Mouse (Mus musculus) heart, embryonic 14.5 days (tissue): Measurements from ENCODE around the gene Nek6. TPM values are rescaled to one million over a fixed set of nuclear protein-coding genes. Genes with fewer than 3 reads are reported as not detected.
A peak's percentile ranks its signal among the peaks of the same experiment; 100 is the strongest.

Experiments used
- ATAC-seq: fragments of 200-750 bp; cut with Nextera tagmentation; 2 replicates; pipeline ENCODE4 v1.8.0; 2017; ENCODE audit warnings: low read depth, moderate TSS enrichment; ENCODE audit not compliant: insufficient number of reproducible peaks, insufficient read depth, low FRiP score
- H3K27ac ChIP-seq, 2 experiments: fragments of 200-500 bp in 1 of 2; fragments of 300-500 bp in 1 of 2; sonication (generic) in 1 of 2; replicated peaks in 1 of 2; 2 replicates each; pipeline ENCODE4 v1.5.1; 2012 to 2014; ENCODE audit warnings: low read depth in 2 of 2, low read length in 2 of 2, control low read depth in 1 of 2, mild to moderate bottlenecking in 1 of 2, mixed read lengths in 1 of 2; ENCODE audit not compliant: control insufficient read depth in 1 of 2, insufficient read depth in 1 of 2
- H3K27me3 ChIP-seq: fragments of 300-500 bp; sonication (generic); 2 replicates; pipeline ENCODE4 v1.6.1; 2014; ENCODE audit warnings: mild to moderate bottlenecking, low read length, control low read depth; ENCODE audit not compliant: control insufficient read depth, insufficient read depth
- H3K36me3 ChIP-seq: fragments of 300-500 bp; sonication (generic); 2 replicates; pipeline ENCODE4 v1.6.1; 2014; ENCODE audit warnings: mild to moderate bottlenecking, control low read depth, low read length, mixed read lengths; ENCODE audit not compliant: control insufficient read depth, insufficient read depth
- H3K4me1 ChIP-seq, 2 experiments: fragments of 200-500 bp in 1 of 2; fragments of 300-500 bp in 1 of 2; sonication (generic) in 1 of 2; 2 replicates each; pipeline ENCODE4 v1.6.1; 2012 to 2014; ENCODE audit warnings: low read length in 2 of 2, control low read depth in 1 of 2, mixed read lengths in 1 of 2; ENCODE audit not compliant: control insufficient read depth in 2 of 2, insufficient read depth in 2 of 2
- H3K4me2 ChIP-seq: fragments of 300-500 bp; sonication (generic); 2 replicates; pipeline ENCODE4 v1.6.1; 2014; ENCODE audit warnings: mild to moderate bottlenecking, low read length
- H3K4me3 ChIP-seq, 2 experiments: fragments of 200-500 bp in 1 of 2; fragments of 300-500 bp in 1 of 2; sonication (generic) in 1 of 2; 2 replicates each; pipeline ENCODE4 v1.5.1; 2012 to 2014; ENCODE audit warnings: low read length in 2 of 2, mild to moderate bottlenecking in 2 of 2, control low read depth in 1 of 2, low read depth in 1 of 2, moderate library complexity in 1 of 2; ENCODE audit not compliant: control insufficient read depth in 1 of 2, insufficient read depth in 1 of 2
- H3K9ac ChIP-seq: fragments of 300-500 bp; sonication (generic); 2 replicates; pipeline ENCODE4 v1.6.1; 2014; ENCODE audit warnings: mild to moderate bottlenecking, low read length
- H3K9me3 ChIP-seq: fragments of 300-500 bp; sonication (generic); 2 replicates; pipeline ENCODE4 v1.6.1; 2016; ENCODE audit warnings: low read length, control low read depth; ENCODE audit not compliant: control insufficient read depth
- WGBS: fragments of 180-500 bp; shearing (Covaris S2); extraction: QIAGEN DNeasy Blood & Tissue Kit; methylation state at CpG from one replicate; pipeline ENCODE4 v1.1.7; 2014; 5-methylcytosine and 5-hydroxymethylcytosine counted together
- microRNA-seq: library from miRNA; unstranded; fragments of <30 nt; microRNA quantifications from one replicate; pipeline ENCODE4, GENCODE M21; 2016
- polyA plus RNA-seq: library from polyadenylated mRNA; unstranded; fragments of >200 nt; fragmentation: Nextera tagmentation; extraction: Ambion mirVana; gene quantifications from 2 replicates; pipeline ENCODE4 v1.2.1, GENCODE M21; 2014

Gene Nek6
- polyA plus RNA-seq, 1 experiment from 2014 or later = 69.7 TPM

- peak within 1 kb of the TSS; percentile 92 for H3K9ac ChIP-seq
- no peaks in the 10 kb centered on the region for H3K27me3 ChIP-seq
- H3K36me3 ChIP-seq = peaks cover 34% of the 10 kb centered on the region
- H3K9me3 ChIP-seq = no peaks in the 10 kb centered on the region
- H3K4me3 ChIP-seq = peak within 1 kb of the TSS; percentile 76 to 83
- peak within 1 kb of the TSS; percentile 97 for H3K4me2 ChIP-seq
- H3K27ac ChIP-seq = peak within 1 kb of the TSS; percentile 6 to 45; a peak in 2 of 4 replicates
- peaks cover 3 to 11% of the 10 kb centered on the region in 2 experiments for H3K4me1 ChIP-seq
- ATAC-seq = peak; percentile 62; the same call in 1 of the 2 replicates
- WGBS = 2% methylated on average over 52 of the region's 52 CpGs
Measured at GRCm38 (mm10) chr2:38643625-38644427, 132.4 kb downstream of the Nek6 start, which contains the start of gene Psmb7. TSS of gene Psmb7 (minus strand) at chr2:38644087.

Small RNA genes lying within 50 kb of the gene (microRNA-seq; reads per million reads assigned to microRNA genes)
- not detected for gene Gm27634

Other genes starting within 250 kb of the Nek6 start
- 9.2 and 12.1 TPM in 2 replicates for gene Dennd1a, start 224.3 kb upstream of the Nek6 start, polyA plus RNA-seq
- 0.43 TPM in 1 of 2 replicates, not detected in the other for gene Lhx2, start 172.4 kb upstream of the Nek6 start, polyA plus RNA-seq
- gene Psmb7, start 132.4 kb downstream of the Nek6 start, polyA plus RNA-seq = 224 and 235 TPM in 2 replicates
- not detected in 2 replicates for gene Nr5a1, start 202.9 kb downstream of the Nek6 start, polyA plus RNA-seq